Mouse (Mus musculus) thymus, adult 2 months (tissue): ENCODE data around the gene BC004004. TPM values are rescaled to one million over a fixed set of nuclear protein-coding genes. Genes with fewer than 3 reads are reported as not detected.
A peak's percentile ranks its signal among the peaks of the same experiment; 100 is the strongest.

ENCODE experiments used
- DNase-seq: peaks from one replicate; pipeline ENCODE4 v3.0.0; 2021
- H3K27ac ChIP-seq: fragments of 200-500 bp; 2 replicates; pipeline ENCODE4 v1.5.1; 2012; ENCODE audit warnings: low read length, control low read depth; ENCODE audit not compliant: control insufficient read depth, insufficient read depth
- H3K27me3 ChIP-seq: fragments of 200-500 bp; 2 replicates; pipeline ENCODE4 v1.6.1; 2012; ENCODE audit warnings: mild to moderate bottlenecking, low read length, moderate library complexity, mixed read lengths; ENCODE audit not compliant: control insufficient read depth, insufficient read depth
- H3K36me3 ChIP-seq: fragments of 200-500 bp; 2 replicates; pipeline ENCODE4 v1.6.1; 2012; ENCODE audit warnings: mild to moderate bottlenecking, low read length, moderate library complexity; ENCODE audit not compliant: control insufficient read depth, insufficient read depth
- H3K4me1 ChIP-seq: fragments of 200-500 bp; replicated peaks from 2 replicates; pipeline ENCODE4 v1.6.1; 2012; ENCODE audit warnings: low read length; ENCODE audit not compliant: control insufficient read depth, insufficient read depth
- H3K4me3 ChIP-seq: fragments of 200-500 bp; 2 replicates; pipeline ENCODE4 v1.5.1; 2012; ENCODE audit warnings: mild to moderate bottlenecking, low read length, control low read depth, moderate library complexity; ENCODE audit not compliant: control insufficient read depth, insufficient read depth
- CTCF ChIP-seq: fragments of 200-500 bp; IDR thresholded peaks from 2 replicates; pipeline ENCODE4 v1.5.1; 2012; ENCODE audit warnings: mild to moderate bottlenecking, control low read depth, low read length, moderate library complexity, borderline replicate concordance; ENCODE audit not compliant: control insufficient read depth, poor library complexity, insufficient read depth; ENCODE audit errors: extremely low read depth
- POLR2A ChIP-seq: fragments of 200-500 bp; IDR thresholded peaks from 2 replicates; pipeline ENCODE4 v1.6.1; 2012; ENCODE audit warnings: mild to moderate bottlenecking, low read length, control low read depth, moderate library complexity; ENCODE audit not compliant: control insufficient read depth, poor library complexity, insufficient read depth; ENCODE audit errors: extremely low read depth
- WGBS: fragments of 180-500 bp; shearing (Covaris S2); methylation state at CpG from one replicate; pipeline ENCODE4 v1.1.7; 2018; 5-methylcytosine and 5-hydroxymethylcytosine counted together
- polyA plus RNA-seq: library from polyadenylated mRNA; depleted of rRNA; stranded (reverse); fragments of >200 nt; gene quantifications from 2 replicates; pipeline ENCODE4 v1.2.3, GENCODE M21; 2012

The BC004004 gene
- polyA plus RNA-seq, 1 experiment, result 61.3 TPM

- H3K4me3 ChIP-seq, result no peak overlapping the region
- no peak overlapping the region for H3K27ac ChIP-seq
- peaks cover 8% of the 10 kb centered on the region; the same call in 1 of the 2 replicates for H3K36me3 ChIP-seq
- TF ChIP-seq POLR2A, result no peak
- TF ChIP-seq CTCF, result peak; percentile 33; the same call in 1 of the 2 replicates
- peaks cover 69% of the 10 kb centered on the region for H3K4me1 ChIP-seq
- 37% methylated on average over 9 of the region's 9 CpGs for WGBS
- DNase-seq, result peak; percentile 67
- H3K27me3 ChIP-seq, result no peaks in the 10 kb centered on the region
Observed at GRCm38 (mm10) chr17:29341591-29342003, 73.0 kb downstream of the BC004004 start.

- peaks cover 1% of the 10 kb centered on the region; the same call in 1 of the 2 replicates for H3K36me3 ChIP-seq
- no peak for TF ChIP-seq POLR2A
- TF ChIP-seq CTCF, result no peak
- WGBS, result 93% methylated on average over 13 of the region's 13 CpGs
- no peak overlapping the region for H3K4me3 ChIP-seq
- H3K27ac ChIP-seq, result no peak overlapping the region
- H3K27me3 ChIP-seq, result no peaks in the 10 kb centered on the region
- peaks cover 71% of the 10 kb centered on the region for H3K4me1 ChIP-seq
- DNase-seq, result no peak
Observed at GRCm38 (mm10) chr17:29342010-29342910, 73.7 kb downstream of the BC004004 start.

- no peak for DNase-seq
- H3K27me3 ChIP-seq, result no peaks in the 10 kb centered on the region
- WGBS, result 94% methylated on average over 5 of the region's 5 CpGs
- no peak overlapping the region for H3K27ac ChIP-seq
- H3K4me1 ChIP-seq, result peaks cover 65% of the 10 kb centered on the region
- TF ChIP-seq POLR2A (no peak), CTCF (no peak)
- H3K4me3 ChIP-seq, result no peak overlapping the region
- no peaks in the 10 kb centered on the region for H3K36me3 ChIP-seq
Observed at GRCm38 (mm10) chr17:29343241-29343640, 74.7 kb downstream of the BC004004 start.

- H3K27ac ChIP-seq, result no peak overlapping the region
- no peaks in the 10 kb centered on the region for H3K27me3 ChIP-seq
- TF ChIP-seq POLR2A (no peak), CTCF (no peak)
- no peaks in the 10 kb centered on the region for H3K36me3 ChIP-seq
- H3K4me3 ChIP-seq, result no peak overlapping the region
- H3K4me1 ChIP-seq, result peaks cover 48% of the 10 kb centered on the region
- 77% methylated on average over 12 of the region's 12 CpGs for WGBS
- no peak for DNase-seq
Observed at GRCm38 (mm10) chr17:29345272-29345671, 76.7 kb downstream of the BC004004 start.

GRCm38 (mm10) chr17:29346496-29347125, 78.0 kb downstream of the BC004004 start:
- no peaks in the 10 kb centered on the region for H3K27me3 ChIP-seq
- H3K27ac ChIP-seq, result no peak overlapping the region
- no peak for TF ChIP-seq CTCF
- no peak for TF ChIP-seq POLR2A
- H3K36me3 ChIP-seq, result no peaks in the 10 kb centered on the region
- peak overlapping the region; percentile 78 for H3K4me3 ChIP-seq
- peaks cover 35% of the 10 kb centered on the region for H3K4me1 ChIP-seq
- WGBS, result 12% methylated on average over 11 of the region's 11 CpGs
- no peak for DNase-seq

GRCm38 (mm10) chr17:29347126-29347644, 78.6 kb downstream of the BC004004 start:
- 1% methylated on average over 45 of the region's 45 CpGs for WGBS
- TF ChIP-seq CTCF (no peak), POLR2A (no peak)
- Histone ChIP-seq H3K27me3 (no peaks in the 10 kb centered on the region), H3K4me1 (peaks cover 29% of the 10 kb centered on the region), H3K36me3 (no peaks in the 10 kb centered on the region), H3K4me3 (peak overlapping the region; percentile 78), H3K27ac (no peak overlapping the region)
- DNase-seq, result peak; percentile 51
